Mouse (Mus musculus) urinary bladder, postnatal 25 days (tissue): Measurements from ENCODE around the gene Tmigd3.

Experiments
- DNase-seq: peaks from one replicate; pipeline ENCODE4 v3.0.0; 2022; ENCODE audit warnings: low spot score

The Tmigd3 gene

DNA sequence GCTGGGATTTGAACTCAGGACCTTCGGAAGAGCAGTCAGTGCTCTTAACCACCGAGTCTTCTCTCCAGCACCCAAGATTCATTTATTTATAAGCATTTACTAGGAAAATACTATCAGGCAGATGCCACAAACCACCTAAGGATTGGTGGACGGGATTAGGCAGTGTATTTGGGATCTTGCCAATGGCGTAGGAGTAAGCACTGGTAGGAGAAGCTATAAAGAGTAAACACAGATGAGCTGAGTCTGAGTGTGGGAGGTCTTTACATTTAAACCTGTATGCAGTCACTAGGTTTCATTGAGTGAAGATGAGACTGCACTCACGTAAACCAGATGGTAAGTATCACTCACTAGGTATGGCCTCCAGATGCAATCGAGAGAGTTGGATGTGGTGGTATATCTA is 63.2 kb downstream of the Tmigd3 start:
- DNase-seq = no peak

DNA sequence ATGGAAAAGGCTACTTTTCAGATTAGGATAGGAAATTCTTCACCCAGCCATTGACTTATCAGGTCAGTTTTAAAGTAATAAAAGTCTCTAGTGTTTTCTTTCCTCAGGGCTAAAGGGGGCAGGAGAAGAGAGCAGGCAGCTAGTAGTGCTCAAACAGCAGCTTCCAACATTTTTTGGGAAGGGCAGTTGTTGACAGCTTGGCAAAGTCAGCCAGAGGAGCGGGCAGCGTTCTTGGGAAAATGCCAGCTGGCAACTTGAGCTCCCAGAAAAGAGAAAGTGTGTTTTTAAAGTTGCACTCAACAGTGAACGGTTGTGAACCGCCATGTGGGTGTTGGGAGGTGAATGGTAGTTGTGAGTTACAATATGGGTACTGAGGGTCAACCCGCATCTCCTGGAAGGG is 64.3 kb downstream of the Tmigd3 start:
- DNase-seq = no peak

- DNase-seq = no peak
Measured at GRCm38 (mm10) chr3:105936111-105936510, 65.4 kb downstream of the Tmigd3 start.

GRCm38 (mm10) chr3:105951348-105951747 is 80.6 kb downstream of the Tmigd3 start:
- no peak for DNase-seq

DNA sequence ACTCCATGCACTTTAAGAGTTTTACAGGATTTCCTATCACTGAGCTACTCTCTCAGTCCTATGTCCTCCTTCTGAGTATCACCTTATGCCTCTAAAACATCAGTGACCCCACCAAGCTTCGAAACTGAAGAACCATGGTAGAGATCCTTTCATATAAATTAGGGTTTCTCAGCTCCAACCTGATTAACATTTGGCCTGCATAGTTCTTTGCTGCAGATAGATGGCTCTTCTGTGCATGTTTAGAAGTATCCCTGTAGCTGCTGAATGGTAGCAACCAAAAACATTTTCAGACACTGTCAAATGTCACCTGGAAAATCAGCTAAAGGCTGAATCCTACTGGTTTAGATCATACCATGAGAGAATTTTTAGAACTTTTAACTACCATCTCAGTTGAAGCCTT is 86.5 kb downstream of the Tmigd3 start:
- DNase-seq = no peak

- no peak for DNase-seq
Measured at GRCm38 (mm10) chr3:105958204-105958603, 87.5 kb downstream of the Tmigd3 start.

DNA sequence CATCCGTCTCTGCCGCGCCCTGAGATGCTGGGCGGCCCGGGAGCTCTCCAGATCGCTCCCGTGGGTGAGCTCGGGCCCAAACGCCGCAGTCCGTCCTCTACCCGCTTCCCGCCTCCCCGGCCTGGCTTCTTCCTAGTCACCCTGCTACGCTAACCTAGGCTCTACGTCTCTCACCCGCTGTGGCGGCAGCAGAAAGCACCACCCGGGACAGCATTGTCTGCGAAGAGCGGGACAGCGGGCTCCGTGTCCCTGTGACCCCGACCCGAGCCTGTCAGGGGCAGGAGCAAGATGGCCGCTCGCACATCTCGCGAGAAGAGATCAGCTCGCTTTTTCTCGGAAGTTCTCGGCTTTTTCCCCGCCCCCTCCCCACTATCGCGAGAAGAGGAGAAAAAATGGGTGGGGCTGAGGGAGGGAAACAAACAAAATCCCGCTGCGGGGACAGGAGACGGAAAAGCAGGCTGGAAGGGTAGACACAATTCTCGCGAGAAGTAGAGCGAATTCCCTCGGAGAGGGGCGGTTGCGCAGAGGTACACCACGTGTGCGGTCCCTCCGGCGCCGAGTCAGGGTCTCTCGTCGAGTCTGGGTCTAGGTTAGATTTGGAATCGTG is 88.4 kb downstream of the Tmigd3 start, which contains the start of gene Wdr77:
Gene Wdr77, plus strand, starts transcription at position 396 of the 607 bp plus-strand sequence.
- DNase-seq = peak; percentile 93

DNA sequence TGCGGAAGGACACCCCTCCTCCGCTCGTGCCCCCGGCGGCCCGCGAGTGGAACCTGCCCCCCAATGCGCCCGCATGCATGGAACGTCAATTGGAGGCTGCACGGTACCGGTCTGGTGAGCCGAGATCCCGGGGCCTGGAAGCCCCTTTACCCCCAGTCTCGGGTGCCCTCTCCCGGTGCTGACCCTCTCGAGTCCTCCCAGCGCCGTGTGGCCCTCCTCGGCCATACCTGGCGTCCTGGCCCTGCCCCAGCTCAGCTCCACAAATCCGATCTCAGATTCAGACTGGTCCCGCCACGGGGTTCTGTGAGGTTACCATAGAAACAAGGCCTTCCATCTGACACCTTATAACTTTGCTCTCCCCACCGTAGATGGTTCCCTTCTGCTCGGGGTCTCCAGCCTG is 88.9 kb downstream of the Tmigd3 start:
- DNase-seq = no peak

GRCm38 (mm10) chr3:105959999-105960398 is 89.3 kb downstream of the Tmigd3 start, which contains the start of gene Atp5f1:
Atp5f1 (minus strand) TSS chr3:105960099.
- no peak for DNase-seq

- DNase-seq = no peak
Measured at GRCm38 (mm10) chr3:105960700-105961099, 90.0 kb downstream of the Tmigd3 start.

- no peak for DNase-seq
Measured at GRCm38 (mm10) chr3:105971831-105972446, 101.2 kb downstream of the Tmigd3 start.

DNA sequence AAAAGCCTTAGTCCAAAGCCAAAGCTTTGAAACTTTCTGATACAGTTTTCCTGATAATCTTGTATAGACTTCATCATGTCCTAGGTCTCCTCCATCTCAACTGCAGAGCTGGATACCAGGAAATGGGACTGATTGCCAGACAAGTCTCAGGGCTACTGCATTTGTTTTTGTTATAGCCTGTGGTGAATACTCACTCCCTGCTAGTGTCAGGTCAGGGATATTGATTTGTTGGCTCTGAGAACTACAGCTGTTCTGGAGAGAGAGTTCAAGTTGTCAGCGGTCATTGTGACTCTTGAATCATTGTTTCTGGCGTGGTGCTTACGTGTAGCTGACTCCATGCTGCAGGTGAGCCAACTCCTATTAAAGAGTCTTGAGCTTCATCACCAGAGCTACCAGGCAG is 102.7 kb downstream of the Tmigd3 start, which contains the start of gene Ovgp1:
Gene Ovgp1, plus strand, starts transcription at position 301 of the 400 bp plus-strand sequence.
- no peak for DNase-seq
